Mouse (Mus musculus) CH12.LX (cell line): ENCODE data around the gene Arhgap42.

Experiments
- BHLHE40 ChIP-seq: IDR thresholded peaks from 2 replicates; pipeline ENCODE4 v1.6.1; 2011; ENCODE audit warnings: mild to moderate bottlenecking, low read depth, low read length, improper control_type of control experiment
- CTCF ChIP-seq, 2 experiments: IDR thresholded peaks in 1 of 2; conservative IDR thresholded peaks in 1 of 2; 2 replicates each; pipeline ENCODE4 v1.5.1; 2011 to 2012; ENCODE audit warnings: low read depth in 2 of 2, low read length in 2 of 2, improper control_type of control experiment in 1 of 2, inconsistent platforms in 1 of 2, mild to moderate bottlenecking in 1 of 2, moderate library complexity in 1 of 2
- EP300 ChIP-seq: IDR thresholded peaks from 2 replicates; pipeline ENCODE4 v1.6.1; 2011; ENCODE audit warnings: low read length, improper control_type of control experiment
- POLR2A ChIP-seq: IDR thresholded peaks from 2 replicates; pipeline ENCODE4 v1.6.1; 2011; ENCODE audit warnings: low read depth, mild to moderate bottlenecking, improper control_type of control experiment, low read length
- POLR2AphosphoS2 ChIP-seq: IDR thresholded peaks from 2 replicates; pipeline ENCODE4 v1.6.1; 2011; ENCODE audit warnings: low read depth, low read length, improper control_type of control experiment
- TBP ChIP-seq: conservative IDR thresholded peaks from 2 replicates; pipeline ENCODE4 v1.6.1; 2011; ENCODE audit warnings: low read depth, low read length, improper control_type of control experiment
- TCF12 ChIP-seq: IDR thresholded peaks from 2 replicates; pipeline ENCODE4 v1.6.1; 2014; ENCODE audit warnings: low read depth, mild to moderate bottlenecking, inconsistent platforms, low read length, improper control_type of control experiment
- USF1 ChIP-seq: IDR thresholded peaks from 2 replicates; pipeline ENCODE4 v1.6.1; 2014; ENCODE audit warnings: low read depth, mild to moderate bottlenecking, inconsistent platforms, low read length, improper control_type of control experiment
- USF2 ChIP-seq: conservative IDR thresholded peaks from 2 replicates; pipeline ENCODE4 v1.6.1; 2011; ENCODE audit warnings: low read depth, low read length, improper control_type of control experiment
- ZC3H11A ChIP-seq: IDR thresholded peaks from 2 replicates; pipeline ENCODE4 v1.6.1; 2012; ENCODE audit warnings: low read depth, mild to moderate bottlenecking, inconsistent platforms, low read length, improper control_type of control experiment
- ZKSCAN1 ChIP-seq: IDR thresholded peaks from 2 replicates; pipeline ENCODE4 v1.6.1; 2012; ENCODE audit warnings: low read depth, inconsistent platforms, low read length, improper control_type of control experiment, borderline replicate concordance
- ZNF384 ChIP-seq: IDR thresholded peaks from 2 replicates; pipeline ENCODE4 v1.6.1; 2012; ENCODE audit warnings: low read depth, low read length, improper control_type of control experiment, inconsistent platforms

DNA sequence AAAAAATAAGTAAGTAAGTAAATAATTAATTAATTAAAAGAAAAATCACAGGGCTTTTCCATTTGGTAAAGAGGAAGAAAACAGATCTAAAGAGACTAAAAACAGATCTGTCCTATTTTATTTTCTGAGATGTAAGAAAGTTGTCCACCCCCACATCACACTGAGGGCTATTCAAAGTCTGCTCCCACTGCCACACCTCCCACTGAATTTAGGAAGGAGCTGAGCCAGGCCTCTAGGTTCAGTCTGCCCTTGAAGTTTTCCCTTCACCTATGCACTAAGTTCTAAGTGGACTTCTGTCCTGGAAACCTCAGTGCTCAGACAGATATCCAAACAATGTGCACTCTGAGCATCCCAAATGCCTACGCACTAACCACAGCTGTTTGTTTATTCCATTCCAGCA is 15.9 kb upstream of the Arhgap42 start:
- TF ChIP-seq CTCF (conservative IDR thresholded peaks at IDR 0.05 in 1 of 2, IDR thresholded peaks at IDR 0.05 in 1 of 2; ENCODE audit: low read depth in 2 of 2, low read length in 2 of 2), result no peak
- no peak for TF ChIP-seq ZKSCAN1
- no peak for TF ChIP-seq POLR2A
- no peak for TF ChIP-seq ZNF384
- TF ChIP-seq ZC3H11A, result no peak
- TF ChIP-seq BHLHE40, result no peak
- TF ChIP-seq EP300, result no peak
- no peak for TF ChIP-seq USF2
- TF ChIP-seq POLR2AphosphoS2, result no peak
- no peak for TF ChIP-seq USF1
- no peak for TF ChIP-seq TBP
- TF ChIP-seq TCF12, result no peak
